Mouse (Mus musculus) heart, adult 2 months (tissue): ENCODE measurements around the gene Ddx58. TPM values are rescaled to one million over a fixed set of nuclear protein-coding genes. Genes with fewer than 3 reads are reported as not detected.

Experiments
- DNase-seq, 2 experiments: peaks; one replicate each; pipeline ENCODE4 v3.0.0; 2021
- H3K27ac ChIP-seq: fragments of 200-600 bp; 2 replicates; pipeline ENCODE4 v1.8.1; 2022
- H3K27me3 ChIP-seq: fragments of 200-500 bp; 2 replicates; pipeline ENCODE4 v1.6.1; 2012; ENCODE audit warnings: mild to moderate bottlenecking, low read length, inconsistent platforms, mixed read lengths; ENCODE audit not compliant: control insufficient read depth, insufficient read depth
- H3K36me3 ChIP-seq: fragments of 200-500 bp; 2 replicates; pipeline ENCODE4 v1.6.1; 2012; ENCODE audit warnings: low read length, inconsistent platforms; ENCODE audit not compliant: control insufficient read depth, insufficient read depth
- H3K4me1 ChIP-seq: fragments of 200-500 bp; 2 replicates; pipeline ENCODE4 v1.6.1; 2011; ENCODE audit warnings: low read length; ENCODE audit not compliant: control insufficient read depth, insufficient read depth
- H3K4me3 ChIP-seq: fragments of 200-600 bp; 2 replicates; pipeline ENCODE4 v1.8.1; 2022
- H3K79me2 ChIP-seq: fragments of 200-500 bp; replicated peaks from 2 replicates; pipeline ENCODE4 v1.6.1; 2012; ENCODE audit warnings: mild to moderate bottlenecking, inconsistent platforms, low read length, moderate library complexity, mixed read lengths; ENCODE audit not compliant: control insufficient read depth, insufficient read depth
- H3K9ac ChIP-seq: fragments of 200-500 bp; 2 replicates; pipeline ENCODE4 v1.6.1; 2012; ENCODE audit warnings: low read depth, mild to moderate bottlenecking, control low read depth, inconsistent platforms, low read length, mixed read lengths
- CTCF ChIP-seq: fragments of 200-600 bp; IDR thresholded peaks from 2 replicates; pipeline ENCODE4 v1.8.1; 2022; ENCODE audit warnings: antibody characterized with exemption, mild to moderate bottlenecking, moderate library complexity
- EP300 ChIP-seq: fragments of 200-500 bp; IDR thresholded peaks from 2 replicates; pipeline ENCODE4 v1.6.1; 2011; ENCODE audit warnings: low read depth, low read length, control low read depth; ENCODE audit not compliant: insufficient read depth
- POLR2A ChIP-seq: fragments of 200-500 bp; IDR thresholded peaks from 2 replicates; pipeline ENCODE4 v1.6.1; 2011; ENCODE audit warnings: mild to moderate bottlenecking, low read depth, low read length, control low read depth; ENCODE audit not compliant: insufficient read depth
- WGBS: fragments of 180-500 bp; shearing (Covaris S2); methylation state at CpG from one replicate; pipeline ENCODE4 v1.1.7; 2018; 5-methylcytosine and 5-hydroxymethylcytosine counted together
- intact Hi-C: fragments of 180-260 bp; cut with DNase I; formaldehyde crosslinking; loops from one replicate; pipeline ENCODE4 v1.15.1; 2025
- polyA plus RNA-seq: library from polyadenylated mRNA; depleted of rRNA; stranded (reverse); fragments of >200 nt; gene quantifications from 2 replicates; pipeline ENCODE4 v1.2.3, GENCODE M21; 2012
- total RNA-seq, 2 experiments: library from RNA; stranded (reverse); gene quantifications; 2 replicates each; pipeline ENCODE4 v1.2.3; 2021

Ddx58 gene
- total and polyA plus RNA-seq, 3 experiments: 6.4 to 7.7 (median 7.2) TPM

- Histone ChIP-seq H3K4me3 (no peak overlapping the region), H3K4me1 (no peaks in the 10 kb centered on the region), H3K27ac (no peak overlapping the region), H3K36me3 (no peaks in the 10 kb centered on the region), H3K79me2 (no peaks in the 10 kb centered on the region), H3K9ac (no peak overlapping the region), H3K27me3 (no peaks in the 10 kb centered on the region)
- TF ChIP-seq POLR2A: no peak
- TF ChIP-seq EP300: no peak
- no peak for TF ChIP-seq CTCF
- DNase-seq: no peak
- intact Hi-C loops: no loop called here
- 85% methylated on average over 6 of the region's 6 CpGs for WGBS
Observed at GRCm38 (mm10) chr4:40229723-40230122, 9.9 kb downstream of the Ddx58 start.

- no peaks in the 10 kb centered on the region for H3K79me2 ChIP-seq
- H3K27me3 ChIP-seq: no peaks in the 10 kb centered on the region
- no peak for DNase-seq
- WGBS: 94% methylated on average over 7 of the region's 7 CpGs
- no peak overlapping the region for H3K4me3 ChIP-seq
- H3K36me3 ChIP-seq: no peaks in the 10 kb centered on the region
- no peak overlapping the region for H3K9ac ChIP-seq
- TF ChIP-seq EP300 (no peak), POLR2A (no peak), CTCF (no peak)
- H3K27ac ChIP-seq: no peak overlapping the region
- intact Hi-C loops: no loop called here
- H3K4me1 ChIP-seq: no peaks in the 10 kb centered on the region
Observed at GRCm38 (mm10) chr4:40227886-40228285, 11.7 kb downstream of the Ddx58 start.

GRCm38 (mm10) chr4:40227131-40227530 lies 12.5 kb downstream of the Ddx58 start:
- intact Hi-C loops: no loop called here
- Histone ChIP-seq H3K79me2 (no peaks in the 10 kb centered on the region), H3K4me1 (no peaks in the 10 kb centered on the region), H3K27me3 (no peaks in the 10 kb centered on the region), H3K4me3 (no peak overlapping the region), H3K27ac (no peak overlapping the region), H3K36me3 (no peaks in the 10 kb centered on the region), H3K9ac (no peak overlapping the region)
- TF ChIP-seq CTCF (no peak), POLR2A (no peak), EP300 (no peak)
- DNase-seq: no peak
- WGBS: 87% methylated on average over 11 of the region's 11 CpGs

GRCm38 (mm10) chr4:40226095-40226494 lies 13.5 kb downstream of the Ddx58 start:
- no peak overlapping the region for H3K9ac ChIP-seq
- DNase-seq: no peak
- H3K79me2 ChIP-seq: no peaks in the 10 kb centered on the region
- no peak overlapping the region for H3K27ac ChIP-seq
- no peaks in the 10 kb centered on the region for H3K27me3 ChIP-seq
- no peak for TF ChIP-seq POLR2A
- TF ChIP-seq CTCF: no peak
- no peak for TF ChIP-seq EP300
- no peak overlapping the region for H3K4me3 ChIP-seq
- no peaks in the 10 kb centered on the region for H3K4me1 ChIP-seq
- H3K36me3 ChIP-seq: no peaks in the 10 kb centered on the region
- intact Hi-C loops: no loop called here
- 66% methylated on average over 5 of the region's 5 CpGs for WGBS

GRCm38 (mm10) chr4:40221876-40222585 lies 17.6 kb downstream of the Ddx58 start:
- Histone ChIP-seq H3K27ac (no peak overlapping the region), H3K36me3 (no peaks in the 10 kb centered on the region), H3K4me1 (no peaks in the 10 kb centered on the region), H3K9ac (no peak overlapping the region), H3K27me3 (no peaks in the 10 kb centered on the region), H3K79me2 (no peaks in the 10 kb centered on the region), H3K4me3 (no peak overlapping the region)
- DNase-seq: no peak
- 65% methylated on average over 21 of the region's 21 CpGs for WGBS
- no peak for TF ChIP-seq CTCF
- no peak for TF ChIP-seq POLR2A
- TF ChIP-seq EP300: no peak
- intact Hi-C loops: no loop called here

- H3K36me3 ChIP-seq: no peaks in the 10 kb centered on the region
- no peak for DNase-seq
- H3K27ac ChIP-seq: no peak overlapping the region
- H3K79me2 ChIP-seq: no peaks in the 10 kb centered on the region
- no peaks in the 10 kb centered on the region for H3K27me3 ChIP-seq
- WGBS: 65% methylated on average over 14 of the region's 14 CpGs
- intact Hi-C loops: no loop called here
- no peak overlapping the region for H3K9ac ChIP-seq
- H3K4me3 ChIP-seq: no peak overlapping the region
- no peak for TF ChIP-seq CTCF
- no peak for TF ChIP-seq POLR2A
- TF ChIP-seq EP300: no peak
- no peaks in the 10 kb centered on the region for H3K4me1 ChIP-seq
Observed at GRCm38 (mm10) chr4:40221004-40221760, 18.4 kb downstream of the Ddx58 start.
